Mouse (Mus musculus) regulatory T cell (primary cell): ENCODE measurements around the gene Mansc1.

ENCODE experiments used
- in situ Hi-C: fragments of 300-600 bp; cut with MboI, MseI; formaldehyde crosslinking; loops from one replicate; pipeline ENCODE4 v1.15.1; 2025; ENCODE audit warnings: high pct_unique_total_duplicates

The Mansc1 gene

DNA sequence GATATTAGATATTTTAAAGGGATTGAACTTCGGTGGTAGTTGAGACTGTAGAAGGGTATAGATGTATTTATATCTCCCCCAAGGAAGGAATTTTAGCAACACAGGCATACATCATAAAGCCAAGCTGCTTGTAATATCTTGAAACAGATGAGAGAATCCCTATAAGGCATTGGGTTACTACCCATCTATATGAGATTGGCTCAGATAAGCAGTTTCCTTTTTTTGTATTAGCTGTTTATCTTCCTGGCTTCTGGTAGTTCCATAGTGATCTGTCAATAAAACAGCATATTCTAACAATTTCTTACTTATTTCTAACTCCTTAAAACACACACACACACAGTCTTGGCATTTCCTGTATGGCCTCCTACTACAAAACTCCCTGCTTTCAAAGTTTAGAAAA is 7.6 kb upstream of the Mansc1 start:
- in situ Hi-C loops: no loop called here

DNA sequence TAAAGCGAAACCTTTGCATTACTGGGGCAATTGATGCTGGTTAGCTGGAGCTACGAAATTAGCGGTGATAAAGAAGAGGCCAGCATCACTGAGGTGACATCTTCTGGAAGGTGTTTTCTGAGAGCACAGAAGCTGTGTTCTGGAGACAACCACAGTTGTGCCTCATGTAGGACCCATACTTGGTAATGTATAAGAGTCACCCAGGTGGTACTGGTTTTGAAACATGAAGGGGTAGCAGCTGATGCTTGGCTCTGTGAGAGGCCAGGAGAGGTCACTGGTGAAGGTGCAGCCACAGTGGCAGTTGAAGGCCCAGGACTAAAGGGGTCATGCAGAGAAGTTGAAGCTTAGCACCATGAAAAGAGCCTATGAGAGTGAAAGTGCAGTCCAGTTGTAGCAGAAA is 6.9 kb upstream of the Mansc1 start, which contains the start of gene Borcs5:
Borcs5 (plus strand) TSS at position 301 of the 400 bp plus-strand sequence.
- in situ Hi-C loops: no loop called here

DNA sequence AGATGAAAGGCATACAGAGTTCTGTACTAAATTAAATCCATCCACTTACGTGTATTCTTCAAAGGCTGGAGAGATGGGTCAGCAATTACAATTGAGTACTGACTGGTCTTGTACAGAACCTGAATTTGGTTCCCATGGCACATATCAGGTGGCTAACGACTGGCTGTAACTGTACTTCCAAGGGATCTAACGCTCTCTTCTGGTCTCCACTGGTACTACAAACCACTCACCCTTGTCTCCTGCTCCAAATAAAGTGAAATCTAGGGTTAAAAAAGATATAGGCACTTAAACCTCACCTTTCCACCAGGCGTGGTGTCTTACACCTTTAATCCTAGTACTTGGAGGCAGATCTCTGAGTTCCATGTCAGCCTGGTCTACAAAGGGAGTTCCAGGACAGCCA is 4.2 kb upstream of the Mansc1 start:
- in situ Hi-C loops: no loop called here

DNA sequence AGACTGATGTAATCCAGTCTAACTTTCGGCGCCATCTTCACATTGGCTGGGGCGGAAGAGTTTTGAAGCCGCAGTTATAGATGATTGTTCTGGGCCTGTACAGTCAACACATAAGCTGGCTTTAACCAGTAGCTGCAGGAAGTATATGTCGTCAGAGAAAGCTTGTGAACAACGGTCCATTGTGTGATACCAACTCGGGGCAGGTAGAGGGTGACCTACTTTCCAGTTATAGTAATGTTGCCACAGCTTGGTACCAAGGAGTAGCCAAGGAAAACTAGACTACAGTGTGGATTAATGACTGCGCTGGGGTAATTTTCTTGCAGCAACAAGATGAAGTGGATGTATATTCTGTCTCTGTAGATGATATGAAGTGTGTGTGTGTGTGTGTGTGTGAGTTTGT is 1.3 kb upstream of the Mansc1 start:
- in situ Hi-C loops: no loop called here

DNA sequence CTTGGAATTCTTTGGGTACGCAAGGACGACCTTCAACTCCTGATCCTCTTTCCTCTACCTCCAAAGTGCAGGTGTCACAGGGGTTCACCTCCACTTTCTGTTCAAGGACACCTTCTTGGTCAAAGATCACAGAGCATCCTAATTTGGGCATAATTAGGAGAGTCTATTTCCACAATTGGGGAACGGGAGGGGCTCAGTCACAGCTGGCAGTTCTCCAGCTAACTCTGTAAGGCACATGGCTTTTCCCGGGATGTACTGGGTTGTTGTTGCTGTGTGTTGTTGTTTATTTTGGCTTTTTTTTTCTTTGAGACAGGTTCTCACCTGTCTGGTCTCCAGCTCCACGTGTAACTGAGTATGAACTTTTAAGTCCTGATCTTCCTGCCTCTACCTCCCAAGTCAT is 468 bp upstream of the Mansc1 start:
- in situ Hi-C loops: no loop called here

DNA sequence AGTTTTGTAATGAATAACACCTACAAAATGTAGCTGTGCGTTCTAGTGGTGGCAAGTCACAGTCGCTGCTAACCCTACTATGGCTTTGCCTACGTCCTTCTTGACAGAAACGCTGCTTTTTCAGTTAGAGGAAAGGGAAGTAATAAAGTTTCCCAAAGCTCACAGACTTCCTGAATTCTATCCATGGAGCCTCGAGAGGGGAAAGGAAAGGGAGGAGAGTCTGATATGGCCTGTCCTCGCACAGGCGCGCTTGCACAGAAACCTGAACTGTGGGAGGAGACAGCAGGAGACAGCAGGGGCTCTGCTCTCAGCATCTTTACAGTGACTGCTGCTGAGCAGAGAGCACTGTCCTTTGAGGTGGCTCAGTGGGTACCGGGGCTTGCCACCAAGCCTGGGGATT is 1.8 kb downstream of the Mansc1 start:
- in situ Hi-C loops: no loop called here

DNA sequence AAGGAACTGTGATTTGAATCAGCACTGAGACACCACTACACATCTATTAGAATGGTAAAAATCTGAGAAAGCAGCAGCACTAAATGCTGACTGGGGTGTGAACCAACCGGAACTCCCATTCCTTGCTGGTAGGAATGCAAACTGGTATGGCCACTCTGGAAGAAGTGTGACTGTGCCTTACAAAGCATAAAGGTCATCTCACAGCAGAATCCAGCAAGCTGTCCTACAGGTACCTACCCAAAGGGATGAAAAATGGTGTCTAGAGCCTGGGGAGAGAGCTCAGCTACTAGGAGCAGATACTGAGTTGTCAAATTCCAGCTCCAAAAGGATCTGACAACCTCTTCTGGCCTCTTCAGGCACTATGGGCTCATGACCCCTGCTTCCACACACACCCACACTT is 5.7 kb downstream of the Mansc1 start:
- in situ Hi-C loops: no loop called here

DNA sequence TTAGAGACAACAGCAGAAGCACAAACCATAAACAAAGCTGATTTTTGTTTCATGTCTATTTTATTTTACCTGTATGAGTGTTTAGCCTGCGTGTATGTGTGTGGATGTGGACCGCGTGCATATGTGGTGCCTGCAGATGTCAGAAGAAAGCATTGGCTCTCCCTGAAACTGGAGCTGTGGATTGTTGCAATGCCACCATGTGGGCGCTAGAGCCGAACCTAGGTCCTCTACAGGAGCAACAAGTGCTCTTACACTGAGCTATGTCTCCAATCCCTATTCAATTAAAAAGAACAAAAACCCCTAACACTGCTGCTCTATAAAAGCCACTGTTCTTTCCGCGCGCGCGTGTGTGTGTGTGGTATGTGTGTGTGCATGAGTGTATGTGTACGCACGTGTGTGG is 6.9 kb downstream of the Mansc1 start:
- in situ Hi-C loops: no loop called here

DNA sequence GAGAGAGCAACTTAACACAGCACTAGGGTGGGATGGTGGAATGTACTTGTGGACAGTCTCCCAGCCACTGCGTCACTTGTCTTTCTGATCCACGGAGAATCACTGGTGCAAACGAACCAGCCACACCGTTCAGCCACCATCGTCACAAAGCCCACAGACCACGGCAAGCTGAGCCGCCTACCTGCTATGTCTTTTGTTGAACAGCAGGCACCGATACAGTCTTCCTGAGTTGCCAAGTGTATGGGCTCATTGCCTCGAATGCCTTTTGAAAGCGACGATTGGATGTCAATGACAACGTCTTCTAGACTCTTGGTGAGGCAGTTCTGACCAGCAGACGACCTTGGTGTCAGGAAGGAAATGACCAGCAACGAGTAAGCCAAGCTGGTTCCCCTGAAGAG is 10.7 kb downstream of the Mansc1 start:
- in situ Hi-C loops: no loop called here

DNA sequence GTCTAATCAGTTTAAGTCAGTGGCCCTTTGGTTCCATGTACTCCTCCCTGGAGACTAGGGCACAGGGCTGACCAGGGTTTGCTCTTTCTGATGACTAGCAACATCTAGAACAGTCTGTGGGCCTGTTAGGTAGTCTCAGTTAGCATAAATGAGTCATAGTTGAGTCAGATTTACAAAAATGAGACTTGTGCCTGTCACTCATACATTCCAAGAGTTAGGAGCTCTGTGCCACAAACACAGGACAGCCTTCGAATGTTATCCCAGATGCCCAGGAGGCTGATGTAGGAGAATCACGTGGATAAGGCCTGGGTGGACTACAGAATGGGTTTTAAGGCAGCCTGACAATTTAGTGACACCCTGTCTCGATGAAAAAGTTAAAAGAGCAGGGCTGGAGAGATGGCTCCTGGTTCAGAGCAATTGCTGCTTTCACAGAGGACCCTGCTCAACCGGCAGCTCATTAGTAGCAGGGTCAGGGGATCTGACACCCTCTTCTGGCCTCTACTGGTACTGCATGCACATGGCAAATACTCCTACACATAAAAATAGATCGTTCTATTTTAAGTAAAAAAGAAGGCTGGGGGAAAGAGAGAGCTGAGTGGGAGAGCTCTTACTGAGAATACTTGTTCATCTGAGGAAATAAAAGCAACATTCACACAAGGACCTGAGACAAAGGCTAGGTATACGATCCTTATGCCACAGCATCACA is 11.3 kb downstream of the Mansc1 start:
- in situ Hi-C loops: no loop called here

DNA sequence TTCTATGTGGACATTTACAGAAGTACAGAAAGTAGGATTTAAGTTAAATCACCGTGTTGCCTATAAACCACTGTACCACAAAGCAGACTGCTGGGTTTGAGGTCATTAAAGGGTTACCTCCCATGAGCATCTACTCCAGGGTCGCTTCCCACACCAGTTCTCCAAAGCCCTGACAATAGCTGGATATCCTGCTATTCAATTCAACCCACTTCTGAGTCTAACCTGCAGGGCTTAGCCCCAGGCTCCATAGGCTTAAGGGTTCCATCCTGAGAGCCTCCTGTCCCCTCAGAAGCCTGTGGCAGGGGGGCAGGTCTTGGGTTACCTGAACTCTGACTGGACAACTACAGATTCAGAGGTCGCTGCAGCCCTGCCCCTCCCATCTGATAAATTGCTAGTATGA is 12.2 kb downstream of the Mansc1 start:
- in situ Hi-C loops: no loop called here

DNA sequence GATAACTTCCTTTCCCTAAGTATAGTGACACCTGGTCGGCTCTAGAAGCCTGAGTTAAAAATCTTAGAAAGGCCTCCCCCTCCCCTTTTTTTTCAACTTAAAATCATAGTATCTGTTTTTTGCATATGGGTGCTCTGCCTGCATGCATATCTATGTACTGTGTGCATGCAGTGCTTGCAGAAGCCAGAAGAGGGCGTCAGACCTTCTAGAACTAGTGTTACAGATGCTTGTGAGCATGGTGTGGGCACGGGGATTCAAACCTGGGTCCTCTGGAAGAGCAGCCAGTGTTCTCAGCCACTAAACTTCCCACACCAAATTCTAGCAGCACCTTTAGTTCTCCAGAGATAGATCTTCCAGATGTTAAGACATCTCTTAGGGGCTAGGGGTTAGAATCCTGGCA is 14.7 kb downstream of the Mansc1 start:
- in situ Hi-C loops: loop anchor here (5.0 to 10.0 kb wide), 3 partner anchors 123 to 663 kb away; no protein-coding TSS in a partner anchor

DNA sequence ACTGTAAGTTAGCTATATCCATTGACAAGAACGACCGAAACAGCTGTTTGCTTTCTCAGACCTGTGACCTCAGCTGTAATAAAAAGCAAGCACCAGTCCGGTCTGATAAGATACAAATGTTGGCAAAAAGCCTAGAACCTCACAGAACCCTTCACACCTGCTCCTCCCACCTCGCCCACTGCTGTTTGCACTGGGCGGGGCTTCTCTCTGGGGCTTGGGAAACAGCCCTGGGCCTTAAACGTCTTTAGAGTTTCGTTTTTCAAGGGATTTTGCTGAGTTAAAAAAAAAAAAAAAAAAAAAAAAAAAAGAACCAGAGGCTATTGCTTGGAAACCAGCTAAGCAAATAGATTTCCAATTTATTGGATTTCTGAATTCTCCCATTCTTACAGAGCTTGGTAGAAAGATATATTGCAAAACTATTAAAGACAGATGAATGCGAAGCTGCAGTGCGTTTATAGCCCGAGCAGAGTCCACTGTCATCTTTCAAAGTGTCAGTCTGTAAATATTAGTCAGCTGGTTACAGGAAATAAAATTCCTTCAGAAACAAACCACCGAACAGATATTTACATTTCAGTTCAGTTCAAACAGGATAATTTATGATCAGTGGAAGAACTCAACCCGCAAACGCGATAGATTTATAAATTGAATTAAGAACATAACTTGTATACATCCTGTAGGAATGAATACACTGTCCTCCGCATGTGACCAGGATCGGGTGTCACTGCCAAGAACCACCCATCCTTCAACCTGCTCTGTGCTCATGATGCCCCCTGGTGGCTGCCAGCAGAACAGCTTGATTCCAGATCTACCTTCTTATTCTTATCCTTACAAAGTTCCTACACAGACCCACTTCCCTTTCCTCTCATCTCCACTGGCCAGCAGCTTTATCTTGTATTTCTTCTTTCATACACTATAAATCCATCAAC is 17.3 kb downstream of the Mansc1 start:
- in situ Hi-C loops: loop anchor here (5.0 to 10.0 kb wide), 3 partner anchors 120 to 660 kb away; no protein-coding TSS in a partner anchor

DNA sequence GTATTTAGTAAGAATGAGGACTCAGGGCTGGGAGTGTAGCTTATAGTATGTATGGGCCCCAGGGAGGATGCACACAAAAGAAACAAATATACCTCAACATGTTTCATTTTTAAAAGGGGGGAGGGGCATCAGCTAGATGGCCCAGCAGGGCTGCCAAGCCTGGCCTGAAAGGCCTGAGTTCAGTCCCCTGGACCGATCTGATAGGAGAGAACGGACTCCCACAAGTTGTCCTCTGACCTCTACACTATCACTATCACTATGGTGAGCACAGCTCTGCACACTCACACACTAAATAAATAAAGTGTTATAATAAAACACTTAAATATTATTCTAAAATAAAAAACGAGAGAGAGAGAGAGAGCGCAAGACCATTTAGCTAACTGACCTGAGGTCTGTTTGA is 18.0 kb downstream of the Mansc1 start:
- in situ Hi-C loops: loop anchor here (10.0 kb wide), 2 partner anchors 120 to 660 kb away; no protein-coding TSS in a partner anchor

DNA sequence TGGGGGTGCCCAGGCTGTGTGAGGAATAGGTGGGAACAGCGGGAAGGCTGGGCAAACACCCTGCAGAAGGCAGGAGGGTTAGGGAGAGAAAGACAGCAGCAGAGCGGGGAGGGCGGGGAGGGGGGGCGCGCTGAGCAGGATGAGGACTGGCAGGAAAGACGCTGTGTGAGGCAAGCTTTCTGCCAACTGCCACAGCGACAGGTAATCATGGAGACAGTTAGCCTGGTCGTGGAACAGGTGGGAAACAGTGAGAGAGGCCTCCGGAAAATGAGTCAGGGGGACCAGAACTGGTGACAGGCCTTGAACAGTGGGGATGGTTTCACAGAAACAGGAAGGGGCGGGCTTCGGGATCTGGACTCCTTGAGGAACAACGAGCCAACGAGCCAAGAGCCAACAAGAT is 20.4 kb downstream of the Mansc1 start:
- in situ Hi-C loops: loop anchor here (10.0 kb wide), 2 partner anchors 117 to 657 kb away; no protein-coding TSS in a partner anchor

DNA sequence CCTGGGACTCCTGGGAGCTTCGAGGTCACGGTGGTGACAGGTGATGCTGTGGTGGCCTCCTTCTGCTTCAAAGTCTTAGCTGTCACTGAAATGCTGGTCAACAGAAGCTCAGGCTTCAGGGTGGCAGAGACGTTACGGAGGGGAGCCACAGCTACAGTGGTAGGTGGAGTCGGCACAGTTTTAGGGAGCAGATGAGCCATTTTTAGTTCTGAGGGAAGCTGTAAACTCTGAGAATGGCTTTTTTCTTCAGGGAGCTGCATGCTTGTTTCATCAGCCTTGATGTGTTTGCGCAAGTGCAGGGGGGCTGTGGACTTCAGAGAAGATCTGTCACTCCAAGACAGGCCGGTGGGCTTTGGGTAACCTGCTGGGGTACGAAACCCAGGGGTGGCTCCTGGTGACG is 21.9 kb downstream of the Mansc1 start:
- in situ Hi-C loops: loop anchor here (10.0 kb wide), 2 partner anchors 116 to 656 kb away; no protein-coding TSS in a partner anchor

DNA sequence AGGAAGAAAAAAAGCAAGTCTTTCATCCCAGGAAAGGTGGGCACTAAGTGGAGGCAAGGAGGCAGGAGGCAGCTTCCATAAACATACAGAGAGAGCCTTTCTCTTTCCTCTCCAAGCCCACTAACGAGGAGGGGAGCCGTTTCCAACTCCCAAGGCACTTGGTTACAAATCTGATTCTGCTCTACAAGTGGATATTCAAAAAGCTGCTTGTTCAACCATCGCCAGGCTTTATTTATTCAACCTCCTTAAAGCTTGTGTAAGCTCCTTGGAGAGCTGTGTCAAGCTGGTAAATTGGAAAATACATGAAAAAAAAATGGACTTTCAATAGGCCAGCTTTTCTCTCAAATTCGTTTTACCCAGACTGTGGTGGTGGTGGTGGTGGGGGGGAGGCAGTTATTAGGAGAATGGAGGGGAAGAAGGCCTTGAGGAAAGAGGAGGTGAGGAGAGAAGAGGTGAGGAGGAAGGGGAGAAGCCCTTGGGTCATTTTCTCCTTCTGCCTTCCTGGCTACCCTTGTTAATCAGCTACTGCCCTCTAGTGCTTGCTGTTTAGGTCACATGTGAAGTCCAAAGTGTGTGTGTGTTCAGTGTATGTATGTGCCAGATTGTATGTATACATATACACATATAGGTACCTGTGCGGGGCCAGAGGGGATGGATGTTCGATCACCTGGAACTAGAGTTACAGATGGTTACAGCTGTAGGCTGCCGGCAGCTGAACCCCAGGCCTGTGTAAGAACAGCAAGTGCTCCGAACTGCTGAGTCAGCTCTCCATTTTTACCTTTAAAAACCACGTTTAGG is 25.1 kb downstream of the Mansc1 start:
- in situ Hi-C loops: no loop called here

DNA sequence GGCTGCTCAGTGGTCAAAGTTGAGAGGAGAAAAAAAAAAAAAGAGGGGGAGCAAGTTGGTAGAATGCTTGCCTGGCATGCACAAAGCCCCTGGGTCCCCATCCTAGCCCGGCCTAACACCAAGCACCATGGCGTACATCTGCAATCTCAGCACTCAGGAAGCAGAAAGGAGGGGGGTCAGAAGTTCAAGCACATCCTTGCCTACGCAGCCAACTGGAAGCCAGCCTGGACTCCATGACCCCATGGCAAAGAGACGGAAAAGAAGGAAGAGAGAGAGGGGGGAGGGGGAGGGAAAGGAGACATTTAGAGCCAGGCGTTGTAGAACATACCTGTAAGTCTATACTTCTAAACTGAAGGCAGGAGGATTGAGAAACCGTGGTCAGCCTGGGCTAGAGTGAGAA is 25.7 kb downstream of the Mansc1 start:
- in situ Hi-C loops: no loop called here

DNA sequence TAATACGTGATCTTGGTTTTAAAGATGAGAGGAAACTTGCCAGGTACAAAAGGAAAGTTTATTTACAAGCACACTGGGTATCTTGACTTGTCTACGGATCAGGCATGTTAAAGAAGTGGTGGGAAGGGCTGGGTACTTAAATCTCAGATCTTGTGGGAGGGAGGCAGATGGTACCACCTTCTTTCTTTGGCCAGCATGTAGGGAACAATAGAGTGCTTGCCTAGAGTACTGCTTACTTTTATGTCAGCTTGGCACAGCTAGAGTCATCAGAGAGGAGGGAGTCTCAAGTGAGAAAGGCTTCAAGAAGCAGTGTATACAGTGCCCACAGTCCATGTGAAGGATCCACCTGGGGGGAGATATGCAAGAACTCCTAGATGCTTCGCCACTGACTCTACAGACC is 27.1 kb downstream of the Mansc1 start:
- in situ Hi-C loops: no loop called here

DNA sequence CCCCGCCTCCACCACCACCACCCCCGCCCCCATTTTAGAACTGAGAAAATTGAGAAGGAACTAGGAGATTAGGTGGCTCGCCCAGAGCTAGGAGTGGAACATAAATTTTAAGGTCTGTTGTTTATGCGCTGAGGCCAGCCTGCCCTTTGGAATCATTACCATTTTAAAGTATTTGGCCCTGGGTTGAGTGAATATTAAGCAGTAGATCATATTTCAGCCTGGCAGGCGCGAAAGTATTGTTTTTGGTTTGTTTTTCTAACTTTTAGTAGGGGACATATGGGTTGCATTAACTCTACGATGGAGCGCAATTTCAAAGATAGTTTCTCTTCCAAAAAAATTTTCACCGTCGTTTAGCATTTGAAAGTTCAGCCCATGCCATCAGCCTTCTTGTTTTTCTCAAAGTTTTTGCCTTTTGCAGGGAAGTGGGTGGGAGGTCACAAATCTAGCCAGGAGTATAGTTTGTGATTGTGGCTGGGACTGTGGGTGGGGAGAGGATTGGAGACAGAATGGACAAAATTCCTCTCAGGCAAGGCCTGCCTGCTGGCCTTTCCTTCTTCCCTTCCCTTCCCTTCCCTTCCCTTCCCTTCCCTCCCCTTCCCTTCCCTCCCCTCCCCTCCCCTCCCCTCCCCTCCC is 29.8 kb downstream of the Mansc1 start:
- in situ Hi-C loops: no loop called here

DNA sequence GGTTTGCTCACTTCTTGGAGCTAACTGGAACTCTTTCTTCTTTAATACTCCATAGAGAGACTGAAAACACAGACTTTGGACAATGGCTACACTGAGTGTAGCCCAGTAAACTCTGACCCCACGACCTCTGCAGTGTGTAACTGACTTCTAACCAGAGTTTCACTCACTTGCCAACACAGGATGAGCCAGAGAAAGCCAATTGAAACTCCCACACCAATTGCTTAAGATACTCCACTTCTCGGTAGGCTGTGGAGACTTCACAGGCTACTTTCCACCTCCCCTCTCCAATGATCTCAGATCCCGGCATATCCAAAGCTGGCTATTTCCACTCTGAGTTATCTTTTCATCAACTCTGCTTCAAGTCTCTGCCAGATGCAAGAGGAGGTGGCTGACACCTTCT is 30.5 kb downstream of the Mansc1 start:
- in situ Hi-C loops: no loop called here
